ENCODE assay signal across 30 mouse cellular contexts in the genomic region with DNA sequence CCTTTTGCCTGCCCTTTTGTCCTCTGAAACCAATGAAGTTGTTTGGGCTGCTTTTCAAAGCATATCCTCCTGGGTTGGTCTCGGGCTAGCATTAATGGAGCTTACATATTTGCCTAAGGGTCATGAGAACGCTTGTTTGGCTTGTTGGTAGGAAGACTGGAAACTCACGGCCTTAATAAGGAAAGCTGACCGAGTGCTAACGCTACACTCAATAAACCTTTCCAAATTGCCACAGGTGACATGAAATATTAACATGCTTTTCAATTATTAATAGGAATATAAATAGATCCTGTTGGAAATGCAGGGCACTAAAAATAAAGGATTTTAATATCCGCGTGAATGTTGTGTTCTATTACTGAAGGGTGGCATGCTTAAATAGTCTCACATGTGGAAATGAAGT. TPM values are rescaled to one million over a fixed set of nuclear protein-coding genes. Genes with fewer than 3 reads are reported as not detected.
"Had no signal": no experiment of that assay in that cellular context is flagged by ENCODE, and none has a peak within 500 bp of the region (broad histone marks: within the 10 kb centered on the region; RNA-seq: fewer than 3 reads in every experiment).

No protein-coding gene starts in this region.

- DNase-seq: kidney, adult 11 months; kidney, adult 9 months; kidney, postnatal 25 days; left cerebral cortex, postnatal 4 days; liver, embryonic 13.5 days; lung, adult 2 months; lung, postnatal 14 days; lung, postnatal 4 days; thymus, adult 18-20 months; thymus, postnatal 36 days had no signal

- H3K9me3 ChIP-seq: intestine, embryonic 15.5 days; liver, embryonic 13.5 days; neural tube, embryonic 13.5 days had no signal

- H3K9ac ChIP-seq: intestine, embryonic 15.5 days; liver, embryonic 13.5 days; neural tube, embryonic 13.5 days had no signal

- H3K27me3 ChIP-seq: intestine, embryonic 15.5 days; liver, embryonic 13.5 days; neural tube, embryonic 13.5 days had no signal

- ATAC-seq: intestine, embryonic 15.5 days had no signal

- H3K36me3 ChIP-seq: intestine, embryonic 15.5 days; liver, embryonic 13.5 days had no signal

- H3K4me1 ChIP-seq: intestine, embryonic 15.5 days; liver, embryonic 13.5 days had no signal

- H3K4me3 ChIP-seq: intestine, embryonic 15.5 days; liver, embryonic 13.5 days; neural tube, embryonic 13.5 days had no signal

- H3K4me2 ChIP-seq: intestine, embryonic 15.5 days; liver, embryonic 13.5 days; neural tube, embryonic 13.5 days had no signal

- H3K27ac ChIP-seq: intestine, embryonic 15.5 days; kidney, postnatal 0 days; liver, embryonic 13.5 days; neural tube, embryonic 13.5 days had no signal

RNA-seq across cellular contexts. Expression of gene Gm21954, which starts 27.3 kb away (rescaled TPM):
- total RNA-seq: layer of hippocampus, adult 8-10 months; layer of hippocampus, postnatal 10 days; left cerebral cortex, adult 8-10 months; left cerebral cortex, postnatal 14 days; left cerebral cortex, postnatal 4 days; liver, adult 2 months; megakaryocyte progenitor cell, adult 5-6 weeks; megakaryocyte-erythroid progenitor cell, adult 5-6 weeks; neutrophil, adult 5-6 weeks had no signal
- polyA plus RNA-seq: intestine, embryonic 15.5 days; kidney, postnatal 0 days; large intestine, adult 2 months; limb, embryonic 14.5 days; liver, adult 2 months; liver, embryonic 13.5 days; liver, embryonic 16.5 days; lung, adult 2 months; lung, embryonic 16.5 days; neural tube, embryonic 13.5 days; small intestine, adult 2 months; spleen, adult 2 months; stomach, embryonic 16.5 days; testis, adult 2 months; urinary bladder, adult 2 months had no signal
